ENCODE assay signal across 31 mouse cellular contexts in the genomic region with DNA sequence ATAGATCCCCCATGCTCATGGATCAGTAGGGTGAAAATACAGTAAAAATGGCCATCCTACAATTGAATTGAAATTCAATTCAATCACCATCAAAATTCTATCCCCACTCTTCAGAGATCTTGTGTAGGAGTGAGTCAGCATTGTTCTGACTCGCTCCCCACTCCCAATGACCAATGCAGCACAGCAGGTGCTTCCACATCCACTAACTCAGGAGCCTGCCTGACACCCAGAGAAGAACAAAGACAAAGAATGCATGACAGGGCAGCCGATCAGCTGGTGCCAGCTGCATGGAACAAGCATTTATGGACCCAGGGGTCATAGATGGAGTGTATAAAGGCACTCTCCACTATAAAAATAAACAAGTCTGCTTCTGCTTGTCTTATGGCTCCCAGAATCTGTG.
DNase-seq lines count a peak whose midpoint lies in the region; ATAC-seq and TF ChIP-seq lines count a peak whose summit lies in the region.
"Had no signal": no experiment of that assay in that cellular context is flagged by ENCODE, and none has a peak within 500 bp of the region (broad histone marks: within the 10 kb centered on the region; RNA-seq: fewer than 3 reads in every experiment).

No protein-coding gene starts in this region.

- H3K4me1 ChIP-seq in ES-E14 (ENCODE audit: control insufficient read depth in 2 of 2, insufficient read depth in 2 of 2, low read length in 2 of 2, poor library complexity in 1 of 2) = peaks cover 0 to 3% of the 10 kb centered on the region in 2 experiments; a peak in 1 of 4 replicates
- H3K4me1 ChIP-seq: forebrain, embryonic 12.5 days; heart, embryonic 10.5 days; heart, embryonic 15.5 days; intestine, embryonic 15.5 days; liver, embryonic 12.5 days; midbrain, embryonic 10.5 days; midbrain, embryonic 15.5 days; neural tube, embryonic 12.5 days had no signal

- peak; percentile 28 to 34 for DNase-seq in thymus, postnatal 10 days (ENCODE audit: low spot score in 2 of 2)
- DNase-seq in thymus, postnatal 0 days (ENCODE audit: low spot score) = no peak
- DNase-seq in ES-E14 (ENCODE audit: low read depth, low spot score) = peak; percentile 9
- DNase-seq in brain, adult 2 months (ENCODE audit: low read depth, low spot score) = peak; percentile 19
- no peak for DNase-seq in ovary, adult 18-20 months (ENCODE audit: low spot score)
- DNase-seq: adrenal gland, postnatal 14 days; B cell, adult 2 months; cerebellum, adult 18-20 months; cerebellum, postnatal 10 days; forebrain, postnatal 0 days; gastrocnemius, postnatal 10 days; kidney, adult 8-10 months; kidney, postnatal 4 days; layer of hippocampus, postnatal 36 days; left cerebral cortex, postnatal 4 days; liver, postnatal 0 days; right cerebral cortex, postnatal 4 days had no signal

- no peak overlapping the region for H3K27ac ChIP-seq in ES-E14 (ENCODE audit: insufficient read depth, low read depth, low read length, poor library complexity, severe bottlenecking)
- H3K27ac ChIP-seq: forebrain, embryonic 12.5 days; heart, embryonic 10.5 days; heart, embryonic 15.5 days; intestine, embryonic 15.5 days; kidney, postnatal 0 days; liver, embryonic 12.5 days; macrophage; midbrain, embryonic 10.5 days; midbrain, embryonic 15.5 days; neural tube, embryonic 12.5 days had no signal

- H3K9ac ChIP-seq in ES-E14 (ENCODE audit: insufficient read depth, low read depth, low read length, poor library complexity, severe bottlenecking) = no peak overlapping the region
- H3K9ac ChIP-seq: forebrain, embryonic 12.5 days; forebrain, postnatal 0 days; heart, embryonic 15.5 days; intestine, embryonic 15.5 days; liver, embryonic 12.5 days; liver, postnatal 0 days; midbrain, embryonic 15.5 days; neural tube, embryonic 12.5 days had no signal

- no peak overlapping the region for H3K4me3 ChIP-seq in ES-E14 (ENCODE audit: insufficient read depth in 1 of 2, low read depth in 1 of 2, low read length in 2 of 2, poor library complexity in 1 of 2, severe bottlenecking in 1 of 2)
- H3K4me3 ChIP-seq: erythroblast, embryonic 14.5 days; forebrain, embryonic 12.5 days; heart, embryonic 10.5 days; heart, embryonic 15.5 days; intestine, embryonic 15.5 days; liver, embryonic 12.5 days; midbrain, embryonic 10.5 days; midbrain, embryonic 15.5 days; neural tube, embryonic 12.5 days had no signal

- ATAC-seq in megakaryocyte, adult 5-6 weeks (ENCODE audit: poor library complexity, severe bottlenecking) = no peak
- ATAC-seq in inflammation-experienced regulatory T-cells, adult 6 months = no peak
- ATAC-seq: forebrain, postnatal 0 days; hindbrain, embryonic 16.5 days; intestine, embryonic 15.5 days; liver, embryonic 12.5 days; liver, postnatal 0 days; midbrain, embryonic 15.5 days had no signal

- H3K36me3 ChIP-seq in ES-E14 (ENCODE audit: control insufficient read depth, insufficient read depth, low read length, poor library complexity, severe bottlenecking) = peaks cover 1% of the 10 kb centered on the region; the same call in 1 of the 2 replicates
- H3K36me3 ChIP-seq: heart, embryonic 10.5 days; intestine, embryonic 15.5 days; midbrain, embryonic 15.5 days had no signal

- in situ Hi-C loops in ES-E14 (cut with MboI; ENCODE audit: low sequenced_read_pairs in 2 of 2, unreplicated experiment in 2 of 2) = no loop called here

- no peaks in the 10 kb centered on the region for H3K9me3 ChIP-seq in ES-E14 (ENCODE audit: control insufficient read depth, insufficient read depth, low read depth, low read length)
- H3K9me3 ChIP-seq: forebrain, embryonic 12.5 days; heart, embryonic 10.5 days; heart, embryonic 15.5 days; intestine, embryonic 15.5 days; liver, embryonic 12.5 days; midbrain, embryonic 10.5 days; midbrain, embryonic 15.5 days; neural tube, embryonic 12.5 days had no signal

TF ChIP-seq in ES-E14, 5 proteins besides CTCF, POLR2A, EP300 and RAD21:
- peak; percentile 63 for TF ChIP-seq MAFK (IDR thresholded peaks at IDR 0.05; ENCODE audit: insufficient read depth, low read depth, low read length)
- no peak for TF ChIP-seq HCFC1 (IDR thresholded peaks at IDR 0.05; ENCODE audit: borderline replicate concordance, insufficient read depth, low read length)

Comparison
In these comparisons a context has a peak if more than half of its experiments do, and no peak if none do; other contexts are left out.
1. DNase-seq: peak in thymus, postnatal 10 days (2 of 2), ES-E14 (single experiment) and brain, adult 2 months (single experiment); none in thymus, postnatal 0 days (single experiment) and ovary, adult 18-20 months (single experiment).